9 mouse cellular contexts compared by ENCODE assay signal in genomic region chr2:155513543-155513942, GRCm38 (mm10). TPM values are rescaled to one million over a fixed set of nuclear protein-coding genes. Genes with fewer than 3 reads are reported as not detected.
DNase-seq lines count a peak whose midpoint lies in the region; ATAC-seq and TF ChIP-seq lines count a peak whose summit lies in the region.
"Had no signal": no experiment of that assay in that cellular context is flagged by ENCODE, and none has a peak within 500 bp of the region (broad histone marks: within the 10 kb centered on the region; RNA-seq: fewer than 3 reads in every experiment).

No protein-coding gene starts in this region.

- no peaks in the 10 kb centered on the region; the same call in 1 of the 2 replicates for H3K36me3 ChIP-seq in forebrain, postnatal 0 days (ENCODE audit: insufficient read depth)
- 0 out of 2 replicates have a peak, but pooled peaks cover 4% of the 10 kb centered on the region for H3K36me3 ChIP-seq in midbrain, embryonic 14.5 days (ENCODE audit: control insufficient read depth, insufficient read depth, low read length)

- no peak for DNase-seq in frontal cortex, postnatal 14 days (ENCODE audit: low spot score in 2 of 2)
- peak; percentile 67 for DNase-seq in cerebellum, adult 9-11 months
- DNase-seq in forebrain, postnatal 0 days: peak; percentile 45
- DNase-seq in midbrain, embryonic 14.5 days: peak; percentile 28
- no peak for DNase-seq in urinary bladder, postnatal 4 days (ENCODE audit: low spot score in 2 of 2)
- no peak for DNase-seq in heart, postnatal 4 days
- DNase-seq: thymus, adult 18-20 months had no signal

- 0 out of 2 replicates have a peak overlapping the region, but pooled peaks have one; percentile 80 for H3K27ac ChIP-seq in forebrain, postnatal 0 days (ENCODE audit: low read depth, low read length)
- H3K27ac ChIP-seq in midbrain, embryonic 14.5 days (replicated peaks; ENCODE audit: low read depth, low read length): 0 out of 2 replicates have a peak overlapping the region, but pooled peaks have one; percentile 85

- peak overlapping the region; percentile 79 for H3K4me3 ChIP-seq in forebrain, postnatal 0 days (ENCODE audit: low read depth, low read length)
- H3K4me3 ChIP-seq in midbrain, embryonic 14.5 days (replicated peaks; ENCODE audit: low read depth, low read length): peak overlapping the region; percentile 68

- H3K9ac ChIP-seq in forebrain, postnatal 0 days: peak overlapping the region; percentile 89
- peak overlapping the region; percentile 88 for H3K9ac ChIP-seq in midbrain, embryonic 14.5 days (replicated peaks; ENCODE audit: low read length)

- TF ChIP-seq CTCF in forebrain, postnatal 0 days (IDR thresholded peaks at IDR 0.05; ENCODE audit: low read depth): no peak

- H3K4me2 ChIP-seq in forebrain, postnatal 0 days (ENCODE audit: low read depth): peak overlapping the region; percentile 81
- H3K4me2 ChIP-seq in midbrain, embryonic 14.5 days (ENCODE audit: low read length): peak overlapping the region; percentile 83

- peaks cover 17% of the 10 kb centered on the region; the same call in 1 of the 2 replicates for H3K4me1 ChIP-seq in forebrain, postnatal 0 days (ENCODE audit: insufficient read depth)
- peaks cover 18% of the 10 kb centered on the region for H3K4me1 ChIP-seq in midbrain, embryonic 14.5 days (ENCODE audit: control insufficient read depth, insufficient read depth, low read length)

- 65% methylated on average over 5 of the region's 5 CpGs for whole genome bisulfite sequencing in forebrain, postnatal 0 days
- 67% methylated on average over 5 of the region's 5 CpGs for WGBS in midbrain, embryonic 14.5 days

- H3K9me3 ChIP-seq in forebrain, postnatal 0 days (ENCODE audit: low read length): no peaks in the 10 kb centered on the region
- H3K9me3 ChIP-seq in midbrain, embryonic 14.5 days (ENCODE audit: control insufficient read depth, low read length): no peaks in the 10 kb centered on the region

- H3K27me3 ChIP-seq in forebrain, postnatal 0 days (ENCODE audit: insufficient read depth, low read length): no peaks in the 10 kb centered on the region
- no peaks in the 10 kb centered on the region for H3K27me3 ChIP-seq in midbrain, embryonic 14.5 days (ENCODE audit: control insufficient read depth, insufficient read depth, low read length)

- peak; percentile 30; the same call in 1 of the 2 replicates for ATAC-seq in frontal cortex, adult (ENCODE audit: low TSS enrichment)
- ATAC-seq in forebrain, postnatal 0 days: no peak
- no peak for ATAC-seq in midbrain, embryonic 14.5 days (ENCODE audit: low FRiP score, low TSS enrichment)
- no peak for ATAC-seq in inflammation-experienced regulatory T-cells, adult 6 months

RNA-seq across cellular contexts. Expression of gene Acss2, which starts 4.2 kb away (rescaled TPM):
- total RNA-seq in forebrain, postnatal 0 days (2014; rRNA removed): 25.5 and 27.7 TPM in 2 replicates
- polyA plus RNA-seq in forebrain, postnatal 0 days (2015; fragmentation: Nextera tagmentation; extraction: Ambion mirVana): 13.3 and 16.3 TPM in 2 replicates
- polyA plus RNA-seq in midbrain, embryonic 14.5 days (2014; fragmentation: Nextera tagmentation; extraction: Ambion mirVana): 22.4 and 25.7 TPM in 2 replicates
- polyA plus RNA-seq in inflammation-experienced regulatory T-cells, adult 6 months (2017; shearing (Covaris generic)): 10 to 100 TPM in 2 of 3 experiments, 1 to 10 TPM in 1; 6.9 to 17.6 (median 15.9) TPM
- 10 to 100 TPM; 27.4 TPM for total RNA-seq in heart, postnatal 4 days (2021)

RNA-seq across cellular contexts. Expression of gene Ggt7, which starts 4.5 kb away (rescaled TPM):
- total RNA-seq in forebrain, postnatal 0 days (2014; rRNA removed): 131 and 137 TPM in 2 replicates
- 78.5 and 85.3 TPM in 2 replicates for polyA plus RNA-seq in forebrain, postnatal 0 days (2015; fragmentation: Nextera tagmentation; extraction: Ambion mirVana)
- polyA plus RNA-seq in midbrain, embryonic 14.5 days (2014; fragmentation: Nextera tagmentation; extraction: Ambion mirVana): 41.1 and 43.2 TPM in 2 replicates
- polyA plus RNA-seq in inflammation-experienced regulatory T-cells, adult 6 months (2017; shearing (Covaris generic)): 10 to 100 TPM in 2 of 3 experiments, 1 to 10 TPM in 1; 8.4 to 21.5 (median 17.2) TPM
- total RNA-seq in heart, postnatal 4 days (2021): 1 to 10 TPM in 1 of 2 experiments, under 1 TPM in 1; 0.62 to 1.3 TPM

RNA-seq across cellular contexts. Expression of gene Ncoa6, which starts 39.8 kb away (rescaled TPM):
- total RNA-seq in forebrain, postnatal 0 days (2014; rRNA removed): 32.4 and 45.8 TPM in 2 replicates
- 23.5 and 26.8 TPM in 2 replicates for polyA plus RNA-seq in forebrain, postnatal 0 days (2015; fragmentation: Nextera tagmentation; extraction: Ambion mirVana)
- polyA plus RNA-seq in midbrain, embryonic 14.5 days (2014; fragmentation: Nextera tagmentation; extraction: Ambion mirVana): 36.6 and 41.5 TPM in 2 replicates
- polyA plus RNA-seq in inflammation-experienced regulatory T-cells, adult 6 months (2017; shearing (Covaris generic)): 10 to 100 TPM in 2 of 3 experiments, 1 to 10 TPM in 1; 8.9 to 14.5 (median 11.5) TPM
- 10 to 100 TPM; 42.9 to 44.7 TPM for total RNA-seq in heart, postnatal 4 days (2021)

Comparison
In these comparisons a context has a peak if more than half of its experiments do, and no peak if none do; other contexts are left out.
1. DNase-seq: peak in cerebellum, adult 9-11 months (single experiment), forebrain, postnatal 0 days (single experiment) and midbrain, embryonic 14.5 days (single experiment); none in frontal cortex, postnatal 14 days (0 of 2), urinary bladder, postnatal 4 days (0 of 2) and heart, postnatal 4 days (single experiment).